In the genomic region with DNA sequence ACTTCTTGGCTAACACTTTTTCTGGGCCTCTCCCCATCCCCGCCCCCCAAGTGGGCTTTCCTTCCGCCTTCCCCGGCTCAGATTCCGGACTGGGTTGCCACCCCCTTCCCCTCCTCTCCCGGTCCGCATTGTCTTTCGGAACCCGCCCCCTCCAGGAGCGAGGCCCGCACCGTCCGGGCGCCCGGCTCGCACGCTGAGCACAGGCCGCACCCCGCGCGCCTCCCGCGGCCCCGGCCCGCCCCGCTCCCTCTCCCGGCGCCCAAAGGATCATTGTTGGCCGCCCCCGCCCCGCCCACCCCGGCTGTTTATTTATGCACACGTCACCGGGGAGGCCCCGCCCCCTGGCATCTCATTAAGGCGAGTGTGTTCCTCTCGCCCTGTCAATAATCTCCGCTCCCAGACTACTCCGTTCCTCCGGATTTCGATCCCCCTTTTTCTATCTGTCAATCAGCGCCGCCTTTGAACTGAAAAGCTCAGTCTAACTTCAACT, we compare ENCODE assay signal across 8 mouse cellular contexts. TPM values are rescaled to one million over a fixed set of nuclear protein-coding genes. Genes with fewer than 3 reads are reported as not detected.
A peak's percentile ranks its signal among the peaks of the same experiment; 100 is the strongest.
DNase-seq lines count a peak whose midpoint lies in the region; ATAC-seq and TF ChIP-seq lines count a peak whose summit lies in the region.

A gene (plus strand): TSS at position 382 of the 490 bp plus-strand sequence.

- no peaks in the 10 kb centered on the region for H3K36me3 ChIP-seq in embryonic facial prominence, embryonic 13.5 days
- H3K36me3 ChIP-seq in heart, embryonic 10.5 days = no peaks in the 10 kb centered on the region
- no peaks in the 10 kb centered on the region for H3K36me3 ChIP-seq in kidney, embryonic 15.5 days
- no peaks in the 10 kb centered on the region for H3K36me3 ChIP-seq in limb, embryonic 15.5 days
- H3K36me3 ChIP-seq in midbrain, postnatal 0 days (ENCODE audit: insufficient read depth, low read length) = no peaks in the 10 kb centered on the region

- H3K9me3 ChIP-seq in embryonic facial prominence, embryonic 13.5 days = no peaks in the 10 kb centered on the region
- H3K9me3 ChIP-seq in heart, embryonic 10.5 days = no peaks in the 10 kb centered on the region
- no peaks in the 10 kb centered on the region for H3K9me3 ChIP-seq in kidney, embryonic 15.5 days (replicated peaks)
- H3K9me3 ChIP-seq in limb, embryonic 15.5 days = no peaks in the 10 kb centered on the region
- no peaks in the 10 kb centered on the region for H3K9me3 ChIP-seq in midbrain, postnatal 0 days (ENCODE audit: low read length)

- peak within 1 kb of the TSS; percentile 99 for H3K9ac ChIP-seq in embryonic facial prominence, embryonic 13.5 days
- peak within 1 kb of the TSS; percentile 94 for H3K9ac ChIP-seq in kidney, embryonic 15.5 days
- H3K9ac ChIP-seq in limb, embryonic 15.5 days = peak within 1 kb of the TSS; percentile 94
- H3K9ac ChIP-seq in midbrain, postnatal 0 days (replicated peaks; ENCODE audit: low read length, poor library complexity, severe bottlenecking) = peak within 1 kb of the TSS; percentile 81

- under 1% methylated on average over 41 of the region's 42 CpGs for WGBS in embryonic facial prominence, embryonic 13.5 days
- 0% methylated on average over 42 of the region's 42 CpGs for WGBS in heart, embryonic 10.5 days
- WGBS in kidney, embryonic 15.5 days = under 1% methylated on average over 42 of the region's 42 CpGs
- WGBS in limb, embryonic 15.5 days = 1% methylated on average over 37 of the region's 42 CpGs
- 3% methylated on average over 33 of the region's 42 CpGs for WGBS in midbrain, postnatal 0 days

- H3K4me2 ChIP-seq in embryonic facial prominence, embryonic 13.5 days = peak within 1 kb of the TSS; percentile 91
- peak within 1 kb of the TSS; percentile 92 for H3K4me2 ChIP-seq in kidney, embryonic 15.5 days
- peak within 1 kb of the TSS; percentile 81 for H3K4me2 ChIP-seq in limb, embryonic 15.5 days
- H3K4me2 ChIP-seq in midbrain, postnatal 0 days (ENCODE audit: low read depth, low read length, poor library complexity, severe bottlenecking) = peak within 1 kb of the TSS; percentile 58

- peaks cover 33% of the 10 kb centered on the region for H3K4me1 ChIP-seq in embryonic facial prominence, embryonic 13.5 days
- H3K4me1 ChIP-seq in heart, embryonic 10.5 days = peaks cover 32% of the 10 kb centered on the region
- peaks cover 40% of the 10 kb centered on the region for H3K4me1 ChIP-seq in kidney, embryonic 15.5 days
- H3K4me1 ChIP-seq in limb, embryonic 15.5 days = peaks cover 26% of the 10 kb centered on the region
- H3K4me1 ChIP-seq in midbrain, postnatal 0 days (ENCODE audit: insufficient read depth, low read length) = 0 out of 2 replicates have a peak, but pooled peaks cover 2% of the 10 kb centered on the region

- peak within 1 kb of the TSS; percentile 86 for H3K4me3 ChIP-seq in embryonic facial prominence, embryonic 13.5 days
- H3K4me3 ChIP-seq in heart, embryonic 10.5 days = peak within 1 kb of the TSS; percentile 82
- peak within 1 kb of the TSS; percentile 84 for H3K4me3 ChIP-seq in kidney, embryonic 15.5 days (replicated peaks)
- H3K4me3 ChIP-seq in limb, embryonic 15.5 days = peak within 1 kb of the TSS; percentile 74
- H3K4me3 ChIP-seq in midbrain, postnatal 0 days (ENCODE audit: low read depth, low read length) = peak within 1 kb of the TSS; percentile 66

- peak; percentile 9 for DNase-seq in cerebellum, adult 11 months
- DNase-seq in heart, embryonic 10.5 days (ENCODE audit: low spot score) = peak; percentile 98
- DNase-seq in midbrain, postnatal 0 days (ENCODE audit: low spot score) = peak; percentile 89
- DNase-seq in spleen, postnatal 10 days (ENCODE audit: low spot score in 2 of 2) = peak; percentile 46 to 81

- ATAC-seq in cerebellum, adult (ENCODE audit: insufficient number of reproducible peaks, low FRiP score, low TSS enrichment) = no peak
- ATAC-seq in embryonic facial prominence, embryonic 13.5 days (ENCODE audit: insufficient number of reproducible peaks, insufficient read depth, low FRiP score, low TSS enrichment, low read depth) = peak; percentile 91
- ATAC-seq in kidney, embryonic 15.5 days (replicated peaks; ENCODE audit: low FRiP score) = peak; percentile 94
- ATAC-seq in limb, embryonic 15.5 days (ENCODE audit: insufficient number of reproducible peaks, low FRiP score, low TSS enrichment, low read depth) = peak; percentile 91
- ATAC-seq in midbrain, postnatal 0 days (ENCODE audit: low FRiP score) = peak; percentile 87

- H3K27ac ChIP-seq in embryonic facial prominence, embryonic 13.5 days = peak within 1 kb of the TSS; percentile 100
- H3K27ac ChIP-seq in heart, embryonic 10.5 days = peak within 1 kb of the TSS; percentile 99
- H3K27ac ChIP-seq in kidney, embryonic 15.5 days = peak within 1 kb of the TSS; percentile 97
- H3K27ac ChIP-seq in limb, embryonic 15.5 days = peak within 1 kb of the TSS; percentile 98
- H3K27ac ChIP-seq in midbrain, postnatal 0 days (ENCODE audit: low read depth, low read length) = peak within 1 kb of the TSS; percentile 93

- H3K27me3 ChIP-seq in embryonic facial prominence, embryonic 13.5 days = no peaks in the 10 kb centered on the region
- H3K27me3 ChIP-seq in heart, embryonic 10.5 days (ENCODE audit: insufficient read depth, poor library complexity, severe bottlenecking) = no peaks in the 10 kb centered on the region
- H3K27me3 ChIP-seq in kidney, embryonic 15.5 days = no peaks in the 10 kb centered on the region
- H3K27me3 ChIP-seq in limb, embryonic 15.5 days = no peaks in the 10 kb centered on the region
- H3K27me3 ChIP-seq in midbrain, postnatal 0 days (ENCODE audit: insufficient read depth, low read length) = no peaks in the 10 kb centered on the region

- TF ChIP-seq CTCF in midbrain, postnatal 0 days (IDR thresholded peaks at IDR 0.05) = no peak

RNA-seq across cellular contexts. Expression of the gene that starts here (rescaled TPM):
- 142 and 157 TPM in 2 replicates for polyA plus RNA-seq in embryonic facial prominence, embryonic 13.5 days (2015; fragmentation: Nextera tagmentation; extraction: Ambion mirVana)
- 53.2 and 61.8 TPM in 2 replicates for polyA plus RNA-seq in heart, embryonic 10.5 days (2016; fragmentation: Nextera tagmentation; extraction: Ambion mirVana)
- 61.3 and 61.7 TPM in 2 replicates for polyA plus RNA-seq in kidney, embryonic 15.5 days (2015; fragmentation: Nextera tagmentation; extraction: Ambion mirVana)
- 85.4 and 90.5 TPM in 2 replicates for polyA plus RNA-seq in limb, embryonic 15.5 days (2015; fragmentation: Nextera tagmentation; extraction: Ambion mirVana)
- 67.2 and 86.1 TPM in 2 replicates for total RNA-seq in midbrain, postnatal 0 days (2014; rRNA removed)
- 763 and 861 TPM in 2 replicates for polyA plus RNA-seq in midbrain, postnatal 0 days (2015; fragmentation: Nextera tagmentation; extraction: Ambion mirVana)

Comparison
In these comparisons a context has a peak if more than half of its experiments do, and no peak if none do; other contexts are left out.
1. DNase-seq: peak in every context shown above with its lines; median percentile 98 in heart, embryonic 10.5 days; 89 in midbrain, postnatal 0 days; 64 in spleen, postnatal 10 days; 9 in cerebellum, adult 11 months.